Mouse (Mus musculus) myocyte (in vitro differentiated cells): ENCODE measurements around the gene Clcn5.

ENCODE experiments used
- CEBPB ChIP-seq: IDR thresholded peaks from 2 replicates; pipeline ENCODE4 v1.6.1; 2011; ENCODE audit warnings: mild to moderate bottlenecking, moderate library complexity; ENCODE audit not compliant: poor library complexity, insufficient read depth, severe bottlenecking
- E2F4 ChIP-seq: IDR thresholded peaks from one replicate; pipeline ENCODE4 v1.6.1; 2011; ENCODE audit warnings: mild to moderate bottlenecking, control low read depth, moderate library complexity; ENCODE audit not compliant: insufficient read depth
- MAX ChIP-seq: IDR thresholded peaks from one replicate; pipeline ENCODE4 v1.6.1; 2011; ENCODE audit warnings: low read depth, mild to moderate bottlenecking, control low read depth
- MYOG ChIP-seq, 3 experiments: IDR thresholded peaks; one replicate each; pipeline ENCODE4 v1.6.1; 2011; ENCODE audit warnings: control low read depth in 2 of 3, low read depth in 2 of 3, mild to moderate bottlenecking in 2 of 3; ENCODE audit not compliant: insufficient read length in 2 of 3, control insufficient read depth in 1 of 3, insufficient read depth in 1 of 3
- POLR2A ChIP-seq: IDR thresholded peaks from one replicate; pipeline ENCODE4 v1.6.1; 2011; ENCODE audit warnings: low read depth, mild to moderate bottlenecking, control low read depth, moderate library complexity; ENCODE audit not compliant: insufficient read length
- POLR2AphosphoS2 ChIP-seq: IDR thresholded peaks from one replicate; pipeline ENCODE4 v1.6.1; 2011; ENCODE audit warnings: low read depth, control low read depth; ENCODE audit not compliant: insufficient read length
- SRF ChIP-seq: IDR thresholded peaks from one replicate; pipeline ENCODE4 v1.6.1; 2011; ENCODE audit warnings: low read depth; ENCODE audit not compliant: control insufficient read depth, insufficient read length
- TCF12 ChIP-seq: IDR thresholded peaks from one replicate; pipeline ENCODE4 v1.6.1; 2011; ENCODE audit warnings: mild to moderate bottlenecking, control low read depth; ENCODE audit not compliant: poor library complexity, insufficient read depth, severe bottlenecking
- USF1 ChIP-seq: IDR thresholded peaks from one replicate; pipeline ENCODE4 v1.6.1; 2011; ENCODE audit warnings: low read depth, mild to moderate bottlenecking, control low read depth, moderate library complexity

- TF ChIP-seq POLR2A (no peak), MAX (no peak), CEBPB (peak; percentile 85), USF1 (no peak), E2F4 (no peak), POLR2AphosphoS2 (no peak), TCF12 (peak; percentile 75), SRF (no peak), MYOG (IDR thresholded peaks at IDR 0.05; ENCODE audit: control insufficient read depth in 1 of 3, insufficient read depth in 1 of 3, insufficient read length in 2 of 3, low read depth in 2 of 3) (peak in 1 of 3 experiments; percentile 3)
Measured at GRCm38 (mm10) chrX:7292151-7292768, 26.9 kb downstream of the Clcn5 start.
